Mouse (Mus musculus) ES-E14 (cell line): Measurements from ENCODE around the gene Aarsd1.

Source experiments
- CHD2 ChIP-seq: IDR thresholded peaks from 2 replicates; pipeline ENCODE4 v1.6.1; 2014; ENCODE audit warnings: mild to moderate bottlenecking, low read depth, low read length, inconsistent platforms
- HCFC1 ChIP-seq: IDR thresholded peaks from 2 replicates; pipeline ENCODE4 v1.6.1; 2012; ENCODE audit warnings: low read length, inconsistent platforms, borderline replicate concordance; ENCODE audit not compliant: insufficient read depth
- MAFK ChIP-seq: IDR thresholded peaks from 2 replicates; pipeline ENCODE4 v1.6.1; 2014; ENCODE audit warnings: mild to moderate bottlenecking, low read depth, low read length, inconsistent platforms; ENCODE audit not compliant: insufficient read depth

DNA sequence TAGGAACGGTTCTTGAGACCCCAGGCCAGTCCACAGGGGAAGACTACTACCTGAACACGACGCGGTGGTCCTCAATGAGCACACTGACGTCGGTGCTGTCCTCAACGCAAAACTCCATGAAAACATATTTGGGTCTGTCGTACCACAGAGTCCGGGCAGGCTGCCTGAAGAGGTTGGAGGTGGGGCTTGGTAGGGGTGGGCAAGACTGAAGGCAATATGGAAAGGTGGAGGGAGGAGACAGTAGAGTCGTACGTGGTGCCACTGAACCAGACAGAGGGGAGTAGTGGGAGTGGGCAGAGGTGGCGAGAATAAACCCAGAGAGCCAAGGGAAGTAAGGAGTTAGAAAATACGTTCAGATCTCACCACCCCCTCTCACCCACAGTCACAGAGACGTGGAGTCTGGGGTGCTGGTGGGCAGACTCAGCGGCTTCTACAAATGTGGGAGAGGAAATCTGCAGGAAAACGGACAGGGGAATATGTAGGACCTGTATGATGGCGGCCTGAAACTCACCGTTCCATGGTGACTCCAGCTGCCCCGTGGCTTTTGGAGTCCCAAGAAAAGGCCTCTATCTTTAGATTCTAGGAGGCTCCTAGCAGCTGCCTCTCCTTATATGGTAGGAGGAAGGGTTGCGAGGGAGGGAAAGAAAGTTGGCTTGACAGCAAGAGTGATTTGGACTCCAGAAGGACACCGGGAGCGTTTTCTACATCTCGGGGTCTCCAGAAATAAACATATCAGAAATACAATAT lies 6.9 kb upstream of the Aarsd1 start, which contains the start of gene Gm27029:
- TF ChIP-seq CHD2 (no peak), HCFC1 (peak; percentile 38; the same call in 1 of the 2 replicates), MAFK (no peak)
